Mouse (Mus musculus) fibroblast of lung, adult 2 months (primary cell): Measurements from ENCODE around the gene Olfr122.

ENCODE experiments used
- DNase-seq: peaks from one replicate; pipeline ENCODE4 v3.0.0-alpha.2; 2011; ENCODE audit warnings: low read depth

Gene Olfr122

DNA sequence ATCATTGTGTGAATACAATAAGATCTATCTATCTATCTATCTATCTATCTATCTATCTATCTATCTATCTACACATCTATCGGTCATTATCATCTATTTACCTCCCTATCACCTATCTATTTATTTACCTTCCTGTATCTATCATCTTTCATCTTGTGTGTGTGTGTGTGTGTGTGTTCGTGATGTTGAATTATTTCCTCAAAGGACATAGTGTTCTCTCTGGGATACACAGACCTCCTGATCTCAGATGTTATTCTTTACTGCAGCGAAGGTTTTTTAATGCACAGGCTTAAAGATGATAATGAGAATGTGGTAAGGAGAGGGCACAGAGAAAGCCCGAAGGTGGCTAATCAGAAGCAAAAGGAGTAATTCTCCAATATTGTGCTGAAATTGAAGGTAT lies at the start of gene Olfr122:
Gene Olfr122, plus strand, starts transcription at position 301 of the 400 bp plus-strand sequence.
- no peak for DNase-seq

DNA sequence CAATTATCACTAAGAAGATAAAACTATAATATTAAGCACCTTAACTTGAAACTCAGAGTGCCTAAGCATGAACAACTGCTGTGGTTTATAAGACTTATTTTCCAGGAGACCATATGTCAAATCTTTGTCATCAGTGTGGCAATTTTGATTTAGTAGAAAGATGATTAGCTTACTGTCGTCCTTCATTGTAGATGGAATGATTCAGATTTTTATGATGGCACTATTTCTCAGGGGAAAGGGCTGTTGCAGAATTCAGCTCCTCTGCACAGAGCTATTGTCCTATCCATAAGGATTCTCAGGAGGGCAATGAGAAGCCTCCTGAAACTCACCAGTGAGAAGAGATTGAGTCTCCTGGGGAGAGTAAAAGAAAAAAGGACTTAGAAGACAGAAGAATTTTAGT lies 46.9 kb upstream of the Olfr122 start, which contains the start of gene Olfr120:
Gene Olfr120, plus strand, starts transcription at position 301 of the 400 bp plus-strand sequence.
- no peak for DNase-seq

DNA sequence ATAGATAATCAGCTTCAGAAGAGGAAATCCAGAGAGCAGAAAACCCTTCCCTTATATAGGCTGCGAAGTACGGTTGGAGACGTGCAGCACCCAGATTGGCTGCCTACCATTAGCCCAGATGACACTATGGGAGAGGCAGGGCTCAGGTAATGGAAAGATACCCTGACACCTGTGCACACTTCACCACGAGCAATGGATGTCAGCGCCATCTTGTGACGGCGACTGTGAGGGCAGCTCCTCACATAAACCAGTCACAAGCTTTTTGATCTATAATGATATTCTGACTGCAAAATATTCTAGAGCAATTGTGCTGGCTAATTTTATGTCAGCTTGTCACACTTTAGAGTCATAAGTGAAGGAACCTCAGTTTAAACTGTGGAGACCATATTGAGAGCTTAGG lies 30.3 kb upstream of the Olfr122 start:
- no peak for DNase-seq

DNA sequence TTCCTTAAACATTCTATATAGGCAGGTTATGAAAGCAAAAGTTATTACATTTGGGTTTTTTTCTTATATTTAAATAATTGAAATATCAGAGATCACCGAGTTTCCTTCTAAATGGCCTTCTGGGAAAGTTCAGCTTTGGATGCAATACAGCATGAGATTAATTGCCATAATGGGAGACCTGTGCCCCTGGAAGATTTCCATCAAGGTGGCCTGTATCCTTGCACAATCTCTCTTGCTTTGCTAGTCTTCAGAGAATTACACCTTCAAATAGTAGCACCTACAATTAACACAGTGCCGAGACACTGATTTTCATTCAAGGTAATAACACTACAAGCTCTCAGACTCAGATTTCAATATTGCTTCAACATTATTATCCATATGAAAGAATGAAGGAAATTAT lies 24.8 kb downstream of the Olfr122 start, which contains the start of gene Olfr123:
Gene Olfr123, plus strand, starts transcription at position 301 of the 400 bp plus-strand sequence.
- no peak for DNase-seq

DNA sequence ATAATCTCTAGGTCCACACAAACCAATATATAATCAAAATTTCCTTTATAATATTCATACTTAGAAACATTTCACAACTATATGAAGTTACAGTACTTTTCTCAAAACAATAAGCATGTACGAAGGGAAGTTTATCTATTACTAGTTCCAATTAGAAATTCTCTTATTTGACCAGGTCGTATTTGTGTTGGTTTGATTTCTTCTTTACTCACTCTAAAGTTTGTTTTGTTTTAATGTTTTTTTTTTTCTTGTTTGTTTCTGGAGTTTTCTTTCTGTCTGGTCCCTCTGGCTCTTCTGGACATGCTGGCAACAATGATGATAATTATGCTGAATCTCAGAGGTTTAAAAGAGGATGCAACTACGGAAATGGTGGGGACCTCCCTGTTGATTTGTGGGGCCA lies 31.2 kb downstream of the Olfr122 start, which contains the start of gene Olfr124:
Gene Olfr124, plus strand, starts transcription at position 301 of the 400 bp plus-strand sequence.
- no peak for DNase-seq
